Mouse (Mus musculus) right cerebral cortex, postnatal 10 days (tissue): ENCODE data around the gene Gm20479.

ENCODE experiments used
- DNase-seq, 2 experiments: peaks; one replicate each; pipeline ENCODE4 v3.0.0; 2021; ENCODE audit warnings: low spot score in 2 of 2

Gm20479 gene

DNA sequence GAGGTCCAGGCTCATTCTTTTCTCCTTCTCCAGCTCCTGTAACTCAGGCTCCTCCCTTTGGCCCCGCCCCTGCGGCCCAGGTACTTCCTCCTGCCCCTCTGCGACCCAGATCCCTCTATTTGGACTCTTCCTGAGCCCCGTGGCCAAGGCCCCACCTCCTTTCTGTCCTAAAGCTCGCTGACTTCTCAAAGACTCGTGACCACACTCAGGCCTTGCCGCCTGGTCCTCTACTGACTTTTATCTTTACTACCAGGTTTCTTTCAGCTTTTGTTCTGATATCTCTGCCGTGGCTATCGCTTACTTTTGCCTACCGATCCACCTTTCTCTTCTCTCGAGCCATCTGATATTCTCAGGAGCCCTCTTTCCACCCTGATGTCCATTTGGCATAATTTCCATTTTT, 10.8 kb upstream of the Gm20479 start:
- no peak for DNase-seq

DNA sequence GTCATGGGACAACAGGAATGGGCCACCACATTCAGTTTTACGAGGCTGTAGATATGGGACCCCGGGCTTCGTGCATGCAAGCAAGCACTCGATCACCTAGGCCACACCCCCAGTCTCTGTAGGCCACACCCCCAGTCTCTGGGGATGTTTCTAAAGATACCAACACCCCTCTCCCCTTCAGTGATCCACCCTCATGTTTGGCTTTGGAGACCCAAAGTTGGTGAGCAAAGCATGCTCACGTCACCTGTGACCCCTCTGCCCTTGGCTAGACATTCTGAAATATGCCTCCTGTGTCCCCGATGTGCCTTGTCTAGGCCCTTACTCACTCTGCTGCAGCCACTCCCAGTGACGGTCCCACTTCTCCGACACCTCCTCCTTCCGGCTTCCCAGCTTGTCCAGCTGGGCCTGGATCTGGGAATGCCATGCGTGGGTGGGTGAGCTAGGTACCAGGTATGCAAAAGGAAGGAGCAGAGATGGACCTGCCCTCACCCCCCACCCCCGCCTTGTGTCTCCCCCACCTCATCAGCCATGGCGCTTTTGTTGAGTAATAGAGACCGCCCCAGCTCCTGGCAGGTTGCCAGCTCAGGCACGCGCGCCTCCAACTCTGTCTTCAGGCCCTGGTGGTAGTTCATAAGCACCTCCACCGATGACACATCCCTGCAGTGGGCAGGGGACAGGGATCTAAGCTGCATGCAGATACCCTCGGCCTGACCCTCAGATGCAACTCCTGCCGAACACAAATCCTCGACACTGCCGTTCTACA, 9.0 kb upstream of the Gm20479 start:
- DNase-seq, result no peak

DNA sequence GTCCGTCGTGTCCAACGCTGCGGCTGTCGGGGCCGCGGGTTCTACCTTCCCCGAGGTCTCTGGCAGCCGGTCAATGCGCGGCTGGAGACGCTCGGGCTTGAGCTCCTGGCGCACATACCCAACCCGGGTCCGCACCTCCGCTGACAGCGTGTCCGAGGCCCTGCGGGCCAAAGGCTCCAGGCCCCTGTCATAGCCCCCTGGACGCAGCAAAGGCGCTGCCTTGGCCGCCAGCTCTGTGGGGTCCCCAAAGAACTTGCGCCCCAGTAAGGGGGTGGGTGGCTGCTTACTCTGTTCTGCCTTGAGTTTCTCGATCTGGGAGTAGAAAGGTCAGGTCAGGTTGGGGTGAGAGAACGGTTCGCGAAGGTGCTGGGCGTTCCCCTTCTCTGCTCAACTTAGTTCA, 7.2 kb upstream of the Gm20479 start:
- no peak for DNase-seq

- DNase-seq, result peak; percentile 100
Observed at GRCm38 (mm10) chr7:27361283-27361946, 4.2 kb upstream of the Gm20479 start.

GRCm38 (mm10) chr7:27360749-27361148, 3.5 kb upstream of the Gm20479 start:
- no peak for DNase-seq

- no peak for DNase-seq
Observed at GRCm38 (mm10) chr7:27359706-27360358, 2.6 kb upstream of the Gm20479 start.

GRCm38 (mm10) chr7:27359162-27359561, 1.9 kb upstream of the Gm20479 start:
- DNase-seq, result no peak

GRCm38 (mm10) chr7:27357595-27357978, 368 bp upstream of the Gm20479 start:
- DNase-seq, result no peak

- DNase-seq, result peak in 1 of 2 experiments; percentile 52
Observed at GRCm38 (mm10) chr7:27356248-27356647, 971 bp downstream of the Gm20479 start.

GRCm38 (mm10) chr7:27355745-27356240, 1.4 kb downstream of the Gm20479 start, which contains the start of gene Shkbp1:
Shkbp1 (minus strand) TSS chr7:27356019.
- DNase-seq, result peak; percentile 92 to 94

DNA sequence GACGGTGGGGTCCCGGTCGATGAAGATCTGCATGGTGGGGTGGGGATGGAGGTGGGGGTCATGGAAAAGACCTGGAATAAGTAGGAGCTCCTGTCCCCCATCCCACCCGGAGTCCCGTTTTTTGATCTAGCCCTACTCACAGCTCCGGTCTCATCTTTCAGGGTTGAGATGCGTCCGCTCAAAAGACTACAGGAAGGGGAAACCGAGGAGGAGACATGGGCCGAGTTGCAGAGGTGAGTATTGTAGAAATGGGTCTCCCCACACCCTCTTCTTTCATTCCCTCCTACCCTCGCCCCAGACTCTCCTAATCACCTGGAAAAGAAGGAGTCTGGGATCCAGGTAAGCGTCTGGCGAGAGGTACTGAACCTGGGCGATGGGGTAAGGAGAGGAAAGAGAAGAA, 2.0 kb downstream of the Gm20479 start:
- DNase-seq, result peak in 1 of 2 experiments; percentile 31

- no peak for DNase-seq
Observed at GRCm38 (mm10) chr7:27354783-27355182, 2.4 kb downstream of the Gm20479 start.

DNA sequence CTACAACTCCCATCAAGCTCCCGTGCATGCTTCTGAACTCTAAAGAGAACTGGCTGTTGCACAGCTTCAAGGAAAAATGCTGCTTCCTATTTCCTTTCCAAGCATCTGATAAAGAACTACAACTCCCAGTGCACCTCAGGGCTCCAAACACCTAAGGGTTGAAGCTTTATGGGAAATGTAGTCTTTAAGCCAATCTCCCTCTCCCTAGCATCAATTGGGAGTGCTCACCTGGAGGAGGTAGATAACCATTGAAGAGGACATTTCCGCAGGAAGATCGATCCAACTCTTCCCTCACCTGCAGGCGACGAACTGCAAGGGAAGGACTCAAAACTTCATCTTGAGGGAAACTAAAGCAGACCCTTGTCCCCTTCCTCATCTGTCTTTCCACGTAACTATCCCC, 3.1 kb downstream of the Gm20479 start:
- DNase-seq, result peak in 1 of 2 experiments; percentile 70

DNA sequence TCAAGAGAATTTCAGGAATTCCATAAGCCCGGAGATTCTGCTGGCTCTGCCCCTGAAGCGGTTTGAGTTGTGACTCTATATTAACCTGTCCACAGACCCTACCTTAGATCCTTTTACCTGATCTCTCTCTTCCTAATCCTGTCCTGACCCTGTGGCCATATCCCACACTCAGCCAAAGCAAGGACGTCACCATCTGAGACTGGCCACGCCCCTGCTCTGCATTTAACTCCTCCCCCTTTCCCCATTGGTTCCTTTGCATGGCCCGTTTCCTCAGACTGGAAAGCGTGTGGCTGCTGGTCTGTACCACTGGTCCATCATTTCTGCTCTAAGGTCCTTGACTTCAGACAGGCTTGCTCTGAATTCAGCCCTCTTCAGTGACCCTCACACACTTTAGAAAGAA, 11.8 kb downstream of the Gm20479 start:
- no peak for DNase-seq

- DNase-seq, result peak in 1 of 2 experiments; percentile 28
Observed at GRCm38 (mm10) chr7:27342595-27342994, 14.6 kb downstream of the Gm20479 start.

DNA sequence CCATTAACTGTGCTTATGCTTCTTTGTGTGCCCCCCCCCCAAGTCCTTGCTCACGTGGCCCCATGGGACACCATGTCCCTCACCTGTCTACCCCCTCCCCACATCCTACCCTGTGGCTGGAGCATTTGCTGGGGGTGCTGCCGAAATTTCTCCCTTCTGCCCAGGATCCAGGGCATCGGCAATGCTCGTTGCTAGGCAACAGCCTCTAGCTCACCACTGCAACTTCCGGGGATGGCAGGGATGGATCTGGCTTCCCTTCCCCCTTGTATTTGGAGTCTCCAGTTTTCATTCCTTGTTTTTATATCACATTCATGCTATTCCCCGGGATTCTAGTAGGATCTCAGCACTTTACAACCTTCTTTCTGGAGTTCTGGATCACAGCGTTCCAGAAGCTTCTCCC, 17.7 kb downstream of the Gm20479 start:
- DNase-seq, result peak; percentile 82 to 89

DNA sequence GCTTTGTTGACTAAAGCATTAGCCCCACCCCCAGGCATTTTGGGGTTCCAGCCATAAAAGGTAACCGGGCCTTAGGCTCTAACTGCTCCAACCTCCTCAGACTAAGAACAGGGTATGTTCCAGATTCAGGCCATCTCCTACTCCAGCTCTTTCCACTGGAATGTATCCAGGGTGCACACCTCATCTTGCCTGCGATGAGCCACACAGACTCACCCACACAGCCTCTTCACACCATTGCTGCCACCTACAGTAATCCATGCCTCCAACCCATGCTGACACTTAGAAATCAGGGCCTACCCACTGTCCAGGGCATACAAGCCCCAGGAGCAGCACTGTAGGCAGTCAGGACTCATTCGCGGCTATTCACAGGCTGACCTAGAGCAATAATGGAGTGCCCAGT, 18.1 kb downstream of the Gm20479 start:
- DNase-seq, result peak in 1 of 2 experiments; percentile 44

- peak in 1 of 2 experiments; percentile 50 for DNase-seq
Observed at GRCm38 (mm10) chr7:27337175-27337853, 19.9 kb downstream of the Gm20479 start, which contains the start of gene Ltbp4. Ltbp4 (minus strand) TSS chr7:27337692.

DNA sequence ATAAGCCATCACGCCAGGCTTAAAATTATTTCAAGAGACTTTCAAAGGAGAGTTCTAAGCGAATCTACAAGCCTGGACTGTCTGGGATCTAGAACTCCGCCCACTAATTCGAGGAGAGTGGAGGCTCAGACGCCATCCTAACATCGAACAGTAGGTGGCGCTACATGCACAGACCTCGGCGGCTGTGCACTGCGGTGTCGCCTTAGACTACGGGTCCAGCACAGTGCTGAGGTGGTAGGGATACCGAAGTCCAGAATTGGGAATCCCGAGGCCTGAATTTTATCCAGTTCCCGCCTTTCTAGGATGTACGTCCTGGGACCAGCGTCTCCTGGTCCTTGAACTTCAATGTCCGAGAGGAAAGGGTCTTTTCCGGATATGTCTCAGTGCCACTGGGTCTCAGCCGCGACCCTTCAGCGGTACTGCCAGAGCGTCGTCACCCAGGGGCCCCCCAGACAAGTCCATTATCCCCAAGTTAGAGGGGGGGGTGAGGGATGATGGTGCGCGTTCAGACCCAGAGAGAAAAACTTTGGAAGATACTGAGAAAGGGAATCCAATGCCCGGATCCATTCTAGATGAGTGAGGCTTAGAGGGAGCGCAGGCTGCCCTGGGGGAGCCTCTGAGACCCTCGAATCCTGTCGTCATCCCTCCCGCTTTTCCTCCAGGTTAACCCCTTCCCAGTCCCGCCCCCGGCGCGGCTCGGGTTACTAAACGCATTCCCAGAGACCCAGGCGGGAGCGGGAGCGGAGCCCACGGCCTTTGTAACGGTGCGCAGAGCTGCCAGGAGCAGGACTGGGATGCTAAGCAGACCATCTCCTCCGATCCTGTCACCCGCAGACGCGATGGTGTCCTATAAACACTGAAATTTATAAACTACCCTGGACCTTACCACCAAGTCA, 21.0 kb downstream of the Gm20479 start:
- peak; percentile 90 to 93 for DNase-seq

DNA sequence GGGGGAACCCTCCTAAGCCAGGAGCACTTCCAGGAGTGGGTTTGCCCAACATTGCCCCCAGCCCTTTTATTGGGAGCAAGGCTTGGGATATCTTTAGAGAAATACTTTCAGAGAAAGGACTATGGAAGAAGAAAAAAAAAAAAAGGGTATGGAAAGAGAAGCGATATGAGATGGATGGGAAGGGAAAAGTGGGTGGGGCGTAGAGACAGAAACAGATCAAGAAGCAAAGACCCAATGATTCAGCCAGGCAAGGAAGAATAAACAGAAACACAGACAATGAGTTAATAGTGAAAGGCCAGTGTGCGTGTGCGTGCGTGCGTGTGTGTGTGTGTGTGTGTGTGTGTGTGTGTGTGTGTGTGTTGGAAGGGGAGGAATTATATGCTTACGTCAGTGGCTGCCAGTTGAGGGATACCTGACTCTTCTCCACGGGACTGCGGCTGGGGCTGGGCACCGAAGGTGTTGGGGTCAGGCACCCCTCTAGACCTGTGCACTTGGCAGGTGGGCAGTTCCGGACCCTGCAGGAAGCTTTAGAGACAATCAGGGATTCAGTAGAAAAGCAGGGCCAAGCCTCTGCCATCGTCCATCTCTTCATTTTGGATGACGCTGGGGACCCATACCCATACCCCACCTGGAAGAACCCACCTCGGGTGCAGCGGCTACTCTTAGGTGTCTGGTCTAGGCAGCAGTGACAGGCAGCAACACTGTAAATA, 22.1 kb downstream of the Gm20479 start:
- no peak for DNase-seq
